Mouse (Mus musculus): ENCODE results near the gene Stat1.

DNA sequence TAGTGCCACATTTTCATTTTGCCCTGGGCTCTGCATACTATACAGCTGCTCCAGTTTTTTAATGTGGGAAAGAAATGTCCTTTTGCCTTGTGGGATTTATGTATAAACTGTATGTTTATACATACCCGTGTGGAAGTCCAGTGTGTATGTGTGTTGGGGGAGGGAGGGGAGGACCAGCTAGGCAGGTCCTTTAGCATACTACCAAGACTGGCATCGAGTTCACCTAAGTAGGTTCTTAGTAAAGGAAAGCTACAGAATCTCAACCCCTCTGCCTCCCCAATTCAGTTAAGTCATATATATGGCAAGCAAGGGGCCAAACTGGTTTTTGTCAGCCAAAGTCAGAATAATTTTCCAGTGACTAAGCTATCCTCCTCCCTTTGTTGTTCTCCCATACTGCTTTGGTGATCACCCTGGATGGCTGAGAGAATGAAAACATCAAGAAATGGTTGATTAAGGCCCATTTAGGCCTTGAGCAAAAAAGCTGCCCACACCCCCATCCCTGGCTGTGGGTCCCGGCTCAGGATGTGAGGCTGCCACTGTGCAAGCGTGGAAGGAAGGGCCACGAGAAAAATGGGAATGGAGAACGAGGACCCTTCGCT lies 6.1 kb upstream of the Stat1 start:
- TF ChIP-seq CTCF (conservative IDR thresholded peaks at IDR 0.05; ENCODE audit: low read length) (no peak), POU5F1 (IDR thresholded peaks at IDR 0.05; ENCODE audit: borderline replicate concordance, low read length) (no peak), NANOG (IDR thresholded peaks at IDR 0.05; ENCODE audit: borderline replicate concordance, low read length) (no peak)
